Mouse (Mus musculus) cerebellum, adult 9-10 months (tissue): ENCODE data around the gene Sav1.

Experiments used
- DNase-seq: peaks from one replicate; pipeline ENCODE4 v3.0.0; 2022

Gene Sav1

GRCm38 (mm10) chr12:69947502-69947901 lies 39.3 kb downstream of the Sav1 start:
- DNase-seq = no peak

- no peak for DNase-seq
Observed at GRCm38 (mm10) chr12:69945861-69946260, 40.9 kb downstream of the Sav1 start.

- DNase-seq = no peak
Observed at GRCm38 (mm10) chr12:69941655-69942329, 45.0 kb downstream of the Sav1 start.

- DNase-seq = no peak
Observed at GRCm38 (mm10) chr12:69939291-69939690, 47.5 kb downstream of the Sav1 start.

GRCm38 (mm10) chr12:69937731-69938130 lies 49.1 kb downstream of the Sav1 start:
- DNase-seq = no peak

GRCm38 (mm10) chr12:69926716-69927115 lies 60.1 kb downstream of the Sav1 start:
- DNase-seq = no peak

GRCm38 (mm10) chr12:69924012-69924411 lies 62.8 kb downstream of the Sav1 start:
- no peak for DNase-seq

- no peak for DNase-seq
Observed at GRCm38 (mm10) chr12:69923603-69924002, 63.2 kb downstream of the Sav1 start.

- DNase-seq = no peak
Observed at GRCm38 (mm10) chr12:69923128-69923527, 63.7 kb downstream of the Sav1 start.

GRCm38 (mm10) chr12:69922099-69922498 lies 64.7 kb downstream of the Sav1 start:
- DNase-seq = no peak

- no peak for DNase-seq
Observed at GRCm38 (mm10) chr12:69917870-69918269, 68.9 kb downstream of the Sav1 start.
